Mouse (Mus musculus): ENCODE data around the gene Ccdc80. TPM values are rescaled to one million over a fixed set of nuclear protein-coding genes. Genes with fewer than 3 reads are reported as not detected.

Ccdc80 gene
- total RNA-seq, 2 experiments from 2014 or later: 18.7 to 21.8 TPM

DNA sequence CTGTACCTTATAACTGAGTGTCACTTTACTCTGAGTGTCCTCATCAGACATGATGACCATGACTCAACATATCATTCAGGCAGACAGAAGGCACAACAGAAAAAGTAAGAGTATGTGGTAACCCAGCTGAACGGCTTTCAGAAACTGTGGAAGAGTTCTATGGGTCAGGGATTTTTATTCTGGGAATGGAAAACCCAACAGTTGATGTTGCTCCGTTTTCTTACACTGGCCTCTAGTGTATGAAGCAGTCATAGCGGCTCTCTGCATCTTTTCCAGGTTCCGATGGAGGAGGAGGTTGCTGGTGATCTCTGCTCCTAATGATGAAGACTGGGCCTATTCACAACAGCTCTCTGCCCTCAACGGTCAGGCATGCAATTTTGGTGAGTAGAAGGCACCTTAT is 29.4 kb downstream of the Ccdc80 start:
- intact Hi-C loops (cut with DNase I): loop anchor here (10.0 kb wide), 1 partner anchor 358 kb away; the partner anchor contains the start of gene Cd200r1
- no peak for DNase-seq

DNA sequence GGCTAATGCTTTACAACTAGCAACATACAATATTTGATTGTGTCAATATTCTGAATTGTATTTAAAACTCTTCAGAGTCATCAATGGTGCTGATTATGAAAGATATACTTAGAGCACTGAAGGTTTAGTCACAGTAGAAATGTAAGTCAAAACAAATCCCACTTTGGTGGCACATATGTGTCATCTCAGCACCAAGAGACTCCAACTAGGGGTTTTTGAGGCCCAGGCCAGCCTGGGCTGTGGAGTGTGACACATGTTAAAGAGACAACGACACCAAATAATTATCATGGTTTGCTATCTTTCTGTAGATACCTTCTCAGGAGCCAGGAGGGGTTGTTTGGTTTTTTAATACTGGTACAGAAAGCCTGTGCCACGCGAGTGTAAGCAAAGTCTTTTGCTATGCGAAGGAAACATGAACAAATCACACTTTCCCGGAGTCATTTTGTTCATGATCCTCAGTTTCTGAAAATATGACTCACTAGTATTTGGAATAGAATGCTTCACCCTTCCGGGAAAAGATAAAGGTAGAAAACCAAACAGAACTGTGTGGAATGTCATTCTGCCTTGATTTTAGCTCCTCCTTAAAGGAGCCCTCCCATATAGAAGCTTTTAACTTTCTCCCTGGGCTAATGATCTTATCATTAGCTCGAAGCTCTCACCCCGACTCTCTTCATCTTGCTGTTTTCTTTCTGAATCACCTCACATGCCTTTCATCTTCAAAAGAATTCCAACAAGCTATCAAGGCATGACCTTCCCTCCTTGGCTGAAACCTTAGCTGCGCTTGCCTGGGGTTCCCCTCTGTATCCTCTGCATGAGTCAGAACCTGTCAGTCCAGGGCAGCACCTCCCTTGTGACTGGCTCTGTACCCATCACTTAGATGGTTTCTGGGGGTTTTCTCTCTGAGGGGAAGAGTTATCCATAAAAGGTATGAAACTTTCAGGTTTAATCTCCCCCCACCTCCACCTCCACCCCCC is 31.3 kb downstream of the Ccdc80 start:
- Histone ChIP-seq H3K4me3 (no peak overlapping the region), H3K27ac (no peak overlapping the region)
- TF ChIP-seq CTCF (IDR thresholded peaks at IDR 0.05): no peak
- intact Hi-C loops (cut with DNase I): loop anchor here (10.0 kb wide), 1 partner anchor 360 kb away; the partner anchor contains the start of gene Cd200r1
- DNase-seq: no peak

More for the DNA sequence above, 29.4 kb downstream of the Ccdc80 start:
- peak; percentile 64 for TF ChIP-seq CTCF (IDR thresholded peaks at IDR 0.05)
- peak overlapping the region; percentile 58 for H3K27ac ChIP-seq
- H3K4me3 ChIP-seq: no peak overlapping the region

DNA sequence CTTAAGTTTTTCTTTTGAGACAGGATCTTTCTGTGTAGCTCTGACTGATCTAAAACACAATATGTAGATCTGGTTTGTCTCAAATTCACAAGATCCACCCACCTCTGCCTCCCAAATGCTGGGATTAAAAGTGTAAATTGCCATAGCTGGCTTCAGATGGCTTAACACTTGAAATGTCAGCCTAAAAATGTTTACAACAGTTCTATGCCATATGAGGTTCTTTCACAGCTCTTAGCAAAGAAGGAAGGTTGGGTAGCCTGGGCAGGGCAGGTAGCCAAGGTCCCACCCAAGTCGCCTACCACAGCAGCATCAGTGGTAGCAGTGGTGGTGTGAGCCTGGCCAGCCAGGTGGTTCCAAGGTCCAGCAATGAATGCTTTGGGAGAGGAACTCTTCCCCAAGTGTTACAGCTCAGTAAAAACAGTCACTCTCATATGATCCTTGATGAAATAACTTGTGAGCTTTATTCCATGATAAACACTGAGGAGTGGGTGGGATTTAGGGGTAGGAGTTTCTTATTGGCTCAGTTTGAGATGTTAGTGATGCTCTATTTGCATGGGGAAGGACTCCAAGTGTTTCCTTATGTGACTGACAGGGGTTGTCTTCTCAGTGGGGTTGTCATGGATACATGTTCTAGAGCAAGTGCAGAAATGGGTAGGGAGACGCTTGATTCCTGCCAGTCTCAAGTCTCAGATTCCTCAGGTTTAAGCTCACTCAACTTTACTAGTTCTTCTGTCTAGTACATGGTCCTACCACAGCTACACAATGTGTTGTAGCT is 34.9 kb downstream of the Ccdc80 start:
- H3K4me3 ChIP-seq: no peak overlapping the region
- TF ChIP-seq CTCF (IDR thresholded peaks at IDR 0.05): no peak
- H3K27ac ChIP-seq: no peak overlapping the region
- intact Hi-C loops (cut with DNase I): loop anchor here (10.0 kb wide), 1 partner anchor 363 kb away; the partner anchor contains the start of gene Cd200r1
- DNase-seq: no peak

- intact Hi-C loops (cut with DNase I): no loop called here
- no peak for DNase-seq
- Histone ChIP-seq H3K27ac (no peak overlapping the region), H3K4me3 (no peak overlapping the region)
- TF ChIP-seq CTCF (IDR thresholded peaks at IDR 0.05): peak; percentile 25; the same call in 1 of the 2 replicates
These were observed 48.5 kb downstream of the Ccdc80 start for GRCm38 (mm10) chr16:45141711-45142110.

DNA sequence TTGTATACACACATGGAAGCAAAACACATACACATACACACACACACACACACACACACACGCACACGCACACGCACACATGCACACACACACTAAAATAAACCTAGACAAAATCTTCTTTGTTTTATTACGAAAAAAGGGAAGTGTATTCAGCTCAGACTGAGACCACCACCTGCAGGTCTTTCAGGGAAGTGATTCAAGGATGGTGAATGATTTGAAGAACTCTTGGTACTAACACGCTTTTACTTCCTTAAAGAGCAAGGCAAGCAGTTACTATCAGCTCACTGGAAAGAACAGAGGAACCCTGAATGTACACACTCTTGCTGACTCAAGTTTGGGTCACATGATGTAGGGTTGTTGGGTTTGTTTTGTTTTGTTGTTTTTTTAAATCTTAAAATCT is 49.4 kb downstream of the Ccdc80 start:
- intact Hi-C loops (cut with DNase I): no loop called here

DNA sequence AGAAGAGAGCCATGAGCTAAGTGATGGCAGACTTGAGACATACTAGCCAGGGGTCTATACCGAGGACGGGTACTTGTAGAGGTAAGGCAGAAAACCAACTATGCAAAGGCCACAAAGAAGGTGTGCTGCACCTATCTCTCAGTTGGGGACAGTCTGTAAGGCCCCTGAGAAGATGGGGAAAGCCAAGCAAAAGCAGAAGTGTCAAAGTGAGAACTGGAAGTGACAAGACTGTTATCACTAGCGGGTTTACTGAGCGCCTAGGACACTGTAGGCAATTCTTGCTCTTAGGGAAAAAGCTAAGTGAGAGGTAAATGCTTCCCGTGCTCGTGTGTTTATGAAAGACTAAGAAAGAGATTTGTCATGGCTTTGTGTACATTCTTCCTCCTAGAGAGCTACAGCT is 51.9 kb downstream of the Ccdc80 start:
- no peak for TF ChIP-seq CTCF (IDR thresholded peaks at IDR 0.05)
- DNase-seq: no peak
- intact Hi-C loops (cut with DNase I): no loop called here
- Histone ChIP-seq H3K27ac (no peak overlapping the region), H3K4me3 (no peak overlapping the region)

More for the DNA sequence above, 49.4 kb downstream of the Ccdc80 start:
- Histone ChIP-seq H3K4me3 (no peak overlapping the region), H3K27ac (no peak overlapping the region)
- DNase-seq: no peak
- peak; percentile 23; the same call in 1 of the 2 replicates for TF ChIP-seq CTCF (IDR thresholded peaks at IDR 0.05)

GRCm38 (mm10) chr16:45148488-45149082 is 55.4 kb downstream of the Ccdc80 start:
- intact Hi-C loops (cut with DNase I): no loop called here
- TF ChIP-seq CTCF (IDR thresholded peaks at IDR 0.05): no peak
- Histone ChIP-seq H3K4me3 (no peak overlapping the region), H3K27ac (no peak overlapping the region)
- DNase-seq: no peak

DNA sequence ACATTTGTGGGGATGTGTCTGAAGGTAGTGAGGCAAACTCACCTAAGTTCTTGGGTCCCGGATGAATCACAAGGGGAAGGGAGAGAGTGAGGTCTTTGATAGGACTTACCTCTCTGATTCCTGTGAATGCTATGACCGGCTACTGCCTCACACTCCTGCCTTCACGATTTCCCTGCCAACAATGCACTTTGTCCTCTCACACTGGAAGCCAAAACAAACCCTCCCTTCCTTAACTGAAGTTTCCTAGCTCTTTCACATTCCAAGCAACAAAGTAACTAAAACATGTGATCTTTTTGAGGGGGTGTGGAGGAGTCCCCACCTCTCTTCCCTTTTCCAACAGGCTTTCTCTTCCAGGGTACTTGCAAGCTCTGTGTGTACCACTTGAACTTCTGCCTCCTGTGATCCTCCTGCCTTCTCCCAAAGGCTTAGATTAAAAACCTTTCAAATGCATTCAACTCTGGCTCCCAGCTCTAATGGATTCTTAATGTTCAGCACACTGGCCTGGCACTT is 61.6 kb downstream of the Ccdc80 start:
- no peak for DNase-seq
- TF ChIP-seq CTCF (IDR thresholded peaks at IDR 0.05): no peak
- Histone ChIP-seq H3K4me3 (no peak overlapping the region), H3K27ac (no peak overlapping the region)
- intact Hi-C loops (cut with DNase I): loop anchor here (5.0 to 10.0 kb wide), 2 partner anchors 62 to 410 kb away; partner anchors contain the start of genes Ccdc80 and Gtpbp8

GRCm38 (mm10) chr16:45158136-45158521 is 64.9 kb downstream of the Ccdc80 start:
- H3K4me3 ChIP-seq: peak overlapping the region; percentile 80
- peak; percentile 80 for DNase-seq
- intact Hi-C loops (cut with DNase I): loop anchor here (5.0 to 10.0 kb wide), 2 partner anchors 66 to 413 kb away; partner anchors contain the start of genes Ccdc80 and Gtpbp8
- no peak for TF ChIP-seq CTCF (IDR thresholded peaks at IDR 0.05)
- peak overlapping the region; percentile 97 for H3K27ac ChIP-seq

- peak within 1 kb of the TSS; percentile 97 for H3K27ac ChIP-seq
- H3K4me3 ChIP-seq: peak within 1 kb of the TSS; percentile 80
- peak; percentile 97 for DNase-seq
- no peak for TF ChIP-seq CTCF (IDR thresholded peaks at IDR 0.05)
- intact Hi-C loops (cut with DNase I): loop anchor here (5.0 to 10.0 kb wide), 2 partner anchors 66 to 414 kb away; partner anchors contain the start of genes Ccdc80 and Gtpbp8
These were observed 65.6 kb downstream of the Ccdc80 start, which contains the start of the genes Slc35a5 and Atg3 for GRCm38 (mm10) chr16:45158522-45159388. TSS of gene Slc35a5 (minus strand) at chr16:45158706. TSS of gene Atg3 (plus strand) at chr16:45158785.

- peak overlapping the region; percentile 97 for H3K27ac ChIP-seq
- peak overlapping the region; percentile 80 for H3K4me3 ChIP-seq
- intact Hi-C loops (cut with DNase I): loop anchor here (5.0 to 10.0 kb wide), 2 partner anchors 67 to 415 kb away; partner anchors contain the start of genes Ccdc80 and Gtpbp8
- DNase-seq: no peak
- no peak for TF ChIP-seq CTCF (IDR thresholded peaks at IDR 0.05)
These were observed 66.2 kb downstream of the Ccdc80 start for GRCm38 (mm10) chr16:45159389-45159716.

Other genes starting within 250 kb of the Ccdc80 start
- not detected for gene Cd200r2, start 226.3 kb upstream of the Ccdc80 start, total RNA-seq (2021)
- gene Cd200r3, start 149.7 kb upstream of the Ccdc80 start, total RNA-seq (2021): not detected
- gene Slc35a5, start 65.3 kb downstream of the Ccdc80 start, total RNA-seq (2021): 1 to 10 TPM; 3.6 to 3.8 TPM
- 10 to 100 TPM; 21.4 to 22.4 TPM for gene Atg3, start 65.4 kb downstream of the Ccdc80 start, total RNA-seq (2021)
- under 1 TPM; 0.17 to 0.28 TPM for gene Btla, start 130.9 kb downstream of the Ccdc80 start, total RNA-seq (2021)